Mouse (Mus musculus) midbrain, postnatal 0 days (tissue): ENCODE data around the gene Ttbk2. TPM values are rescaled to one million over a fixed set of nuclear protein-coding genes. Genes with fewer than 3 reads are reported as not detected.

Experiments used
- ATAC-seq: fragments of 200-750 bp; cut with Nextera tagmentation; 2 replicates; pipeline ENCODE4 v1.8.0; 2017; ENCODE audit warnings: moderate number of reproducible peaks, mild to moderate bottlenecking, moderate TSS enrichment, moderate library complexity; ENCODE audit not compliant: low FRiP score
- DNase-seq: peaks from one replicate; pipeline ENCODE4 v3.0.0-alpha.2; 2015; ENCODE audit warnings: low spot score
- H3K27ac ChIP-seq: fragments of 300-500 bp; sonication (generic); 2 replicates; pipeline ENCODE4 v1.5.1; 2014; ENCODE audit warnings: low read depth, mild to moderate bottlenecking, low read length, mixed read lengths
- H3K27me3 ChIP-seq: fragments of 300-500 bp; sonication (generic); 2 replicates; pipeline ENCODE4 v1.6.1; 2014; ENCODE audit warnings: low read length, control low read depth, mixed read lengths; ENCODE audit not compliant: insufficient read depth
- H3K36me3 ChIP-seq: fragments of 300-500 bp; sonication (generic); 2 replicates; pipeline ENCODE4 v1.6.1; 2014; ENCODE audit warnings: low read length, control low read depth, mixed read lengths; ENCODE audit not compliant: insufficient read depth
- H3K4me1 ChIP-seq: fragments of 300-500 bp; sonication (generic); 2 replicates; pipeline ENCODE4 v1.6.1; 2014; ENCODE audit warnings: mild to moderate bottlenecking, control low read depth, antibody characterized with exemption, low read length, mixed read lengths; ENCODE audit not compliant: insufficient read depth
- H3K4me2 ChIP-seq: fragments of 300-500 bp; sonication (generic); 2 replicates; pipeline ENCODE4 v1.6.1; 2014; ENCODE audit warnings: low read depth, mild to moderate bottlenecking, low read length, mixed read lengths; ENCODE audit not compliant: poor library complexity, severe bottlenecking
- H3K4me3 ChIP-seq: fragments of 300-500 bp; sonication (generic); 2 replicates; pipeline ENCODE4 v1.5.1; 2014; ENCODE audit warnings: low read depth, mild to moderate bottlenecking, low read length, moderate library complexity
- H3K9ac ChIP-seq: fragments of 300-500 bp; sonication (generic); replicated peaks from 2 replicates; pipeline ENCODE4 v1.6.1; 2014; ENCODE audit warnings: mild to moderate bottlenecking, low read length, moderate library complexity, mixed read lengths; ENCODE audit not compliant: poor library complexity, severe bottlenecking
- H3K9me3 ChIP-seq: fragments of 300-500 bp; sonication (generic); 2 replicates; pipeline ENCODE4 v1.6.1; 2016; ENCODE audit warnings: low read length, control low read depth
- CTCF ChIP-seq: IDR thresholded peaks from 2 replicates; pipeline ENCODE4 v1.5.1; 2016; ENCODE audit warnings: antibody characterized with exemption, mild to moderate bottlenecking
- WGBS: fragments of 180-500 bp; shearing (Covaris S2); extraction: QIAGEN DNeasy Blood & Tissue Kit; methylation state at CpG from one replicate; pipeline ENCODE4 v1.1.7; 2014; 5-methylcytosine and 5-hydroxymethylcytosine counted together
- polyA plus RNA-seq: library from polyadenylated mRNA; unstranded; fragments of >200 nt; fragmentation: Nextera tagmentation; extraction: Ambion mirVana; gene quantifications from 2 replicates; pipeline ENCODE4 v1.2.1, GENCODE M21; 2015
- total RNA-seq: library from RNA; depleted of rRNA; stranded (reverse); fragments of >200 nt; gene quantifications from 2 replicates; pipeline ENCODE4 v1.2.3, GENCODE M21; 2014

The Ttbk2 gene
- total and polyA plus RNA-seq, 2 experiments from 2014 or later, result 8.7 to 65.3 TPM

GRCm38 (mm10) chr2:120722491-120722890 lies 127.9 kb downstream of the Ttbk2 start:
- Histone ChIP-seq H3K4me2 (no peak overlapping the region), H3K27me3 (no peaks in the 10 kb centered on the region), H3K36me3 (peaks cover 77% of the 10 kb centered on the region), H3K9ac (no peak overlapping the region), H3K4me1 (no peaks in the 10 kb centered on the region), H3K27ac (no peak overlapping the region), H3K4me3 (no peak overlapping the region), H3K9me3 (no peaks in the 10 kb centered on the region)
- TF ChIP-seq CTCF, result no peak
- ATAC-seq (no peak), DNase-seq (no peak)
- 74% methylated on average over 8 of the region's 8 CpGs for WGBS

GRCm38 (mm10) chr2:120721911-120722310 lies 128.5 kb downstream of the Ttbk2 start:
- Histone ChIP-seq H3K9ac (no peak overlapping the region), H3K4me1 (no peaks in the 10 kb centered on the region), H3K4me2 (no peak overlapping the region), H3K9me3 (no peaks in the 10 kb centered on the region), H3K4me3 (no peak overlapping the region), H3K36me3 (peaks cover 77% of the 10 kb centered on the region), H3K27ac (no peak overlapping the region), H3K27me3 (no peaks in the 10 kb centered on the region)
- ATAC-seq (no peak), DNase-seq (no peak)
- 98% methylated on average over 2 of the region's 2 CpGs for WGBS
- TF ChIP-seq CTCF, result no peak

GRCm38 (mm10) chr2:120720821-120721220 lies 129.6 kb downstream of the Ttbk2 start:
- H3K4me1 ChIP-seq, result no peaks in the 10 kb centered on the region
- no peak overlapping the region for H3K4me2 ChIP-seq
- H3K9ac ChIP-seq, result no peak overlapping the region
- H3K27ac ChIP-seq, result no peak overlapping the region
- H3K27me3 ChIP-seq, result no peaks in the 10 kb centered on the region
- 95% methylated on average over 6 of the region's 6 CpGs for WGBS
- ATAC-seq (no peak), DNase-seq (no peak)
- TF ChIP-seq CTCF, result no peak
- no peaks in the 10 kb centered on the region for H3K9me3 ChIP-seq
- no peak overlapping the region for H3K4me3 ChIP-seq
- peaks cover 70% of the 10 kb centered on the region for H3K36me3 ChIP-seq

GRCm38 (mm10) chr2:120718496-120718895 lies 131.9 kb downstream of the Ttbk2 start:
- 95% methylated on average over 8 of the region's 8 CpGs for WGBS
- Histone ChIP-seq H3K4me3 (no peak overlapping the region), H3K4me1 (no peaks in the 10 kb centered on the region), H3K9me3 (no peaks in the 10 kb centered on the region), H3K27ac (no peak overlapping the region), H3K9ac (no peak overlapping the region), H3K36me3 (peaks cover 66% of the 10 kb centered on the region), H3K27me3 (no peaks in the 10 kb centered on the region), H3K4me2 (no peak overlapping the region)
- ATAC-seq (no peak), DNase-seq (no peak)
- TF ChIP-seq CTCF, result no peak

GRCm38 (mm10) chr2:120713441-120713840 lies 137.0 kb downstream of the Ttbk2 start:
- TF ChIP-seq CTCF, result no peak
- no peaks in the 10 kb centered on the region for H3K27me3 ChIP-seq
- ATAC-seq (no peak), DNase-seq (no peak)
- no peak overlapping the region for H3K4me2 ChIP-seq
- WGBS, result 98% methylated on average over 3 of the region's 3 CpGs
- H3K4me3 ChIP-seq, result no peak overlapping the region
- H3K9me3 ChIP-seq, result no peaks in the 10 kb centered on the region
- H3K27ac ChIP-seq, result no peak overlapping the region
- H3K36me3 ChIP-seq, result peaks cover 40% of the 10 kb centered on the region
- no peak overlapping the region for H3K9ac ChIP-seq
- no peaks in the 10 kb centered on the region for H3K4me1 ChIP-seq

- ATAC-seq, result no peak
- Histone ChIP-seq H3K27ac (no peak overlapping the region), H3K4me3 (no peak overlapping the region), H3K9ac (no peak overlapping the region), H3K4me2 (no peak overlapping the region), H3K4me1 (no peaks in the 10 kb centered on the region), H3K9me3 (no peaks in the 10 kb centered on the region), H3K27me3 (no peaks in the 10 kb centered on the region), H3K36me3 (peaks cover 30% of the 10 kb centered on the region)
- TF ChIP-seq CTCF, result no peak
- no peak for DNase-seq
- 94% methylated on average over 3 of the region's 3 CpGs for WGBS
These were observed 139.5 kb downstream of the Ttbk2 start for GRCm38 (mm10) chr2:120710948-120711347.

- ATAC-seq, result no peak
These were observed 140.2 kb downstream of the Ttbk2 start for GRCm38 (mm10) chr2:120710154-120710553.

More at GRCm38 (mm10) chr2:120710154-120710553, 140.2 kb downstream of the Ttbk2 start:
- Histone ChIP-seq H3K9me3 (no peaks in the 10 kb centered on the region), H3K36me3 (peaks cover 32% of the 10 kb centered on the region), H3K9ac (no peak overlapping the region), H3K27me3 (no peaks in the 10 kb centered on the region), H3K4me1 (no peaks in the 10 kb centered on the region), H3K4me2 (no peak overlapping the region), H3K27ac (no peak overlapping the region), H3K4me3 (no peak overlapping the region)
- no peak for DNase-seq
- WGBS, result 91% methylated on average over 3 of the region's 3 CpGs
- TF ChIP-seq CTCF, result no peak
